Mouse (Mus musculus): ENCODE data around the gene Rxfp4. TPM values are rescaled to one million over a fixed set of nuclear protein-coding genes. Genes with fewer than 3 reads are reported as not detected.

Gene Rxfp4
- total and polyA plus RNA-seq, 2 experiments from 2014 or later: not detected

GRCm38 (mm10) chr3:88603714-88604161 lies 49.2 kb downstream of the Rxfp4 start:
- Histone ChIP-seq H3K27ac (ENCODE audit: low read depth) (peak overlapping the region; percentile 47; the same call in 1 of the 2 replicates), H3K9me3 (replicated peaks; ENCODE audit: control insufficient read depth, low read length) (no peaks in the 10 kb centered on the region), H3K9ac (replicated peaks; ENCODE audit: low read depth, low read length) (no peak overlapping the region), H3K4me1 (ENCODE audit: control insufficient read depth, insufficient read depth) (peaks cover 5% of the 10 kb centered on the region), H3K4me3 (ENCODE audit: low read depth, low read length) (no peak overlapping the region), H3K4me2 (ENCODE audit: low read depth, low read length) (no peak overlapping the region), H3K27me3 (ENCODE audit: control insufficient read depth, insufficient read depth, low read length) (no peaks in the 10 kb centered on the region), H3K36me3 (replicated peaks; ENCODE audit: control insufficient read depth, insufficient read depth, low read length) (no peaks in the 10 kb centered on the region)
- TF ChIP-seq CTCF (IDR thresholded peaks at IDR 0.05; ENCODE audit: low read depth): peak; percentile 81
- TF ChIP-seq EP300 (IDR thresholded peaks at IDR 0.05; ENCODE audit: low read depth): peak; percentile 98
- 24% methylated on average over 6 of the region's 6 CpGs for WGBS
- peak; percentile 90 for DNase-seq (ENCODE audit: low spot score)
- ATAC-seq (ENCODE audit: insufficient read depth, low read depth): peak; percentile 84

GRCm38 (mm10) chr3:88602466-88602865 lies 50.5 kb downstream of the Rxfp4 start:
- Histone ChIP-seq H3K9ac (replicated peaks; ENCODE audit: low read depth, low read length) (no peak overlapping the region), H3K36me3 (replicated peaks; ENCODE audit: control insufficient read depth, insufficient read depth, low read length) (no peaks in the 10 kb centered on the region), H3K9me3 (replicated peaks; ENCODE audit: control insufficient read depth, low read length) (no peaks in the 10 kb centered on the region), H3K4me2 (ENCODE audit: low read depth, low read length) (no peak overlapping the region), H3K27ac (ENCODE audit: low read depth) (no peak overlapping the region), H3K27me3 (ENCODE audit: control insufficient read depth, insufficient read depth, low read length) (no peaks in the 10 kb centered on the region), H3K4me1 (ENCODE audit: control insufficient read depth, insufficient read depth) (peaks cover 5% of the 10 kb centered on the region), H3K4me3 (ENCODE audit: low read depth, low read length) (no peak overlapping the region)
- WGBS: 48% methylated on average over 4 of the region's 4 CpGs
- no peak for DNase-seq (ENCODE audit: low spot score)
- TF ChIP-seq EP300 (IDR thresholded peaks at IDR 0.05; ENCODE audit: low read depth): no peak
- TF ChIP-seq CTCF (IDR thresholded peaks at IDR 0.05; ENCODE audit: low read depth): no peak
- no peak for ATAC-seq (ENCODE audit: insufficient read depth, low read depth)

Other genes starting within 250 kb of the Rxfp4 start
- gene Pmf1, start 242.8 kb downstream of the Rxfp4 start, total RNA-seq (2014; rRNA removed; ENCODE audit: low replicate concordance): 86.0 and 116 TPM in 2 replicates
- 62.9 and 65.8 TPM in 2 replicates for gene Pmf1, start 242.8 kb downstream of the Rxfp4 start, polyA plus RNA-seq (2015; fragmentation: Nextera tagmentation; extraction: Ambion mirVana)
- 17.2 and 25.4 TPM in 2 replicates for gene Slc25a44, start 228.0 kb downstream of the Rxfp4 start, total RNA-seq (2014; rRNA removed; ENCODE audit: low replicate concordance)
- 9.6 and 9.7 TPM in 2 replicates for gene Slc25a44, start 228.0 kb downstream of the Rxfp4 start, polyA plus RNA-seq (2015; fragmentation: Nextera tagmentation; extraction: Ambion mirVana)
- 2.0 and 2.1 TPM in 2 replicates for gene Sema4a, start 192.0 kb downstream of the Rxfp4 start, total RNA-seq (2014; rRNA removed; ENCODE audit: low replicate concordance)
- 0.93 and 1.0 TPM in 2 replicates for gene Sema4a, start 192.0 kb downstream of the Rxfp4 start, polyA plus RNA-seq (2015; fragmentation: Nextera tagmentation; extraction: Ambion mirVana)
- 156 and 210 TPM in 2 replicates for gene Lmna, start 143.2 kb downstream of the Rxfp4 start, total RNA-seq (2014; rRNA removed; ENCODE audit: low replicate concordance)
- 109 and 122 TPM in 2 replicates for gene Lmna, start 143.2 kb downstream of the Rxfp4 start, polyA plus RNA-seq (2015; fragmentation: Nextera tagmentation; extraction: Ambion mirVana)
- 6.0 and 9.7 TPM in 2 replicates for gene Mex3a, start 120.7 kb downstream of the Rxfp4 start, total RNA-seq (2014; rRNA removed; ENCODE audit: low replicate concordance)
- 2.6 and 2.7 TPM in 2 replicates for gene Mex3a, start 120.7 kb downstream of the Rxfp4 start, polyA plus RNA-seq (2015; fragmentation: Nextera tagmentation; extraction: Ambion mirVana)
- 0.39 and 2.5 TPM in 2 replicates for gene Rab25, start 104.8 kb downstream of the Rxfp4 start, total RNA-seq (2014; rRNA removed; ENCODE audit: low replicate concordance)
- gene Rab25, start 104.8 kb downstream of the Rxfp4 start, polyA plus RNA-seq (2015; fragmentation: Nextera tagmentation; extraction: Ambion mirVana): 0.16 TPM in 1 of 2 replicates, not detected in the other
- gene Lamtor2, start 100.1 kb downstream of the Rxfp4 start, total RNA-seq (2014; rRNA removed; ENCODE audit: low replicate concordance): 3.6 and 34.6 TPM in 2 replicates
- 131 and 136 TPM in 2 replicates for gene Lamtor2, start 100.1 kb downstream of the Rxfp4 start, polyA plus RNA-seq (2015; fragmentation: Nextera tagmentation; extraction: Ambion mirVana)
- 74.9 and 82.4 TPM in 2 replicates for gene Ubqln4, start 99.4 kb downstream of the Rxfp4 start, total RNA-seq (2014; rRNA removed; ENCODE audit: low replicate concordance)
- gene Ubqln4, start 99.4 kb downstream of the Rxfp4 start, polyA plus RNA-seq (2015; fragmentation: Nextera tagmentation; extraction: Ambion mirVana): 18.3 and 19.0 TPM in 2 replicates
- 246 and 286 TPM in 2 replicates for gene Ssr2, start 77.3 kb downstream of the Rxfp4 start, total RNA-seq (2014; rRNA removed; ENCODE audit: low replicate concordance)
- gene Ssr2, start 77.3 kb downstream of the Rxfp4 start, polyA plus RNA-seq (2015; fragmentation: Nextera tagmentation; extraction: Ambion mirVana): 144 and 146 TPM in 2 replicates
- gene Arhgef2, start 47.2 kb downstream of the Rxfp4 start, total RNA-seq (2014; rRNA removed; ENCODE audit: low replicate concordance): 81.1 and 146 TPM in 2 replicates
- gene Arhgef2, start 47.2 kb downstream of the Rxfp4 start, polyA plus RNA-seq (2015; fragmentation: Nextera tagmentation; extraction: Ambion mirVana): 52.2 and 56.1 TPM in 2 replicates
- gene Khdc4, start 32.7 kb upstream of the Rxfp4 start, total RNA-seq (2014; rRNA removed; ENCODE audit: low replicate concordance): 96.2 and 102 TPM in 2 replicates
- 44.4 and 46.2 TPM in 2 replicates for gene Khdc4, start 32.7 kb upstream of the Rxfp4 start, polyA plus RNA-seq (2015; fragmentation: Nextera tagmentation; extraction: Ambion mirVana)
- 65.8 and 82.6 TPM in 2 replicates for gene Rit1, start 63.7 kb upstream of the Rxfp4 start, total RNA-seq (2014; rRNA removed; ENCODE audit: low replicate concordance)
- 85.4 and 119 TPM in 2 replicates for gene Rit1, start 63.7 kb upstream of the Rxfp4 start, polyA plus RNA-seq (2015; fragmentation: Nextera tagmentation; extraction: Ambion mirVana)
- gene Syt11, start 122.0 kb upstream of the Rxfp4 start, total RNA-seq (2014; rRNA removed; ENCODE audit: low replicate concordance): 3.5 and 13.4 TPM in 2 replicates
- gene Syt11, start 122.0 kb upstream of the Rxfp4 start, polyA plus RNA-seq (2015; fragmentation: Nextera tagmentation; extraction: Ambion mirVana): 3.2 and 4.7 TPM in 2 replicates
- 16.3 and 18.4 TPM in 2 replicates for gene Gon4l, start 182.1 kb upstream of the Rxfp4 start, total RNA-seq (2014; rRNA removed; ENCODE audit: low replicate concordance)
- gene Gon4l, start 182.1 kb upstream of the Rxfp4 start, polyA plus RNA-seq (2015; fragmentation: Nextera tagmentation; extraction: Ambion mirVana): 3.8 and 4.2 TPM in 2 replicates